Mouse (Mus musculus): ENCODE data around the gene Hdac9. TPM values are rescaled to one million over a fixed set of nuclear protein-coding genes. Genes with fewer than 3 reads are reported as not detected.
A peak's percentile ranks its signal among the peaks of the same experiment; 100 is the strongest.

The Hdac9 gene
- polyA plus RNA-seq, 1 experiment from 2014 or later = 9.6 TPM

DNA sequence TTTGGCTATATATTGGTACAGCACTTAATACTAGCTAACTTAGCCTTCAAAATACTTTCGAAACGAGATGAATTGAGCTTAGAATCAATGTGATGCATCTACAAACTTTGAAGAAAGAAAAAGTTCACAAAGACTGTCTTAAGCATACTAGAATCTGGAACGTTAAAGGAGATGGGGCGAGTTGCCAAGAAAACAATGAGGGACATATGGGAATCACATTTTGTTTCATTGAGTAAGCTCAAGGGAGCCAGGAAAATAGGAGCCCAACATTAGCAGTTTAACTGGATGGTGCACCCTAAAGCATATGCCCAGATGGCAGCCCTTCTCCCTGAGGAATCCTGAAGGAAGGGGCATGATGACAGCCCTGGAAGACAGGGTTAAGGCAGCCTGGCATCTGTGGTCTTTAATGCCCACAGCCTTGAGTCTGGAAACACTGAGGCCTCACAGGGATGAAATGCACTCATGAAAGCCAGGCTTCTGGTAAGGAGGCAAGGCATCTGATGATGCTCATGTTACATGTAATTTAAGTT is 685.2 kb downstream of the Hdac9 start:
- no peak overlapping the region for H3K9ac ChIP-seq (ENCODE audit: low read length)
- no peaks in the 10 kb centered on the region for H3K27me3 ChIP-seq (replicated peaks; ENCODE audit: control insufficient read depth, insufficient read depth, low read length)
- DNase-seq (ENCODE audit: low spot score) (peak; percentile 19), ATAC-seq (no peak)
- no peak overlapping the region for H3K27ac ChIP-seq (ENCODE audit: low read depth, low read length)
- no peaks in the 10 kb centered on the region for H3K4me1 ChIP-seq (ENCODE audit: control insufficient read depth, insufficient read depth, low read length)
- no peaks in the 10 kb centered on the region for H3K36me3 ChIP-seq (ENCODE audit: control insufficient read depth, insufficient read depth, low read length)
- H3K4me3 ChIP-seq (ENCODE audit: low read depth, low read length) = no peak overlapping the region
- 78% methylated on average over 4 of the region's 4 CpGs for WGBS
- no peak overlapping the region for H3K4me2 ChIP-seq (ENCODE audit: low read length)
- H3K9me3 ChIP-seq (replicated peaks; ENCODE audit: control insufficient read depth, low read length) = no peaks in the 10 kb centered on the region

DNA sequence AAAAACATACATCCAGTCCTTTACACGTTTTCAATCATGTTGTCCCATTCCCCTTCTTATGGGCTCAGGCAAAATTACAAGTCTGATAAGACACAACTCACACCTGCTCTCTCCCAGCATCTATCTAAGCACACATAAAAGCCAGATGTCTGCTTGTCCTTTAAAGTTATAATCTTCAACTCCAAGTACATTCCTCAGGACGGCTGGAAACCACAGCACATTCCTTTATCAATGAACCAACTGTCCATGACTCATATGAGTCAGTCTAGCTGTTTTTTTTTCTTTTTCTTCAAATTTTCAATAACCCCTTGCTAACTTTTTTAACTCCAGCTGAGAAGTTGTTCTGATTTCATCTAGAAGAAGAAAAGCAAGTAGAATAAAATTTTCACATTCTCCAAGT is 692.4 kb downstream of the Hdac9 start:
- WGBS = 77% methylated on average over 2 of the region's 2 CpGs
- no peak overlapping the region for H3K4me3 ChIP-seq (ENCODE audit: low read depth, low read length)
- H3K36me3 ChIP-seq (ENCODE audit: control insufficient read depth, insufficient read depth, low read length) = no peaks in the 10 kb centered on the region
- no peak overlapping the region for H3K4me2 ChIP-seq (ENCODE audit: low read length)
- no peak for DNase-seq (ENCODE audit: low spot score)
- H3K9ac ChIP-seq (ENCODE audit: low read length) = no peak overlapping the region
- no peak for ATAC-seq
- no peak overlapping the region for H3K27ac ChIP-seq (ENCODE audit: low read depth, low read length)
- peaks cover 5% of the 10 kb centered on the region; the same call in 1 of the 2 replicates for H3K4me1 ChIP-seq (ENCODE audit: control insufficient read depth, insufficient read depth, low read length)
- H3K9me3 ChIP-seq (replicated peaks; ENCODE audit: control insufficient read depth, low read length) = no peaks in the 10 kb centered on the region
- H3K27me3 ChIP-seq (replicated peaks; ENCODE audit: control insufficient read depth, insufficient read depth, low read length) = no peaks in the 10 kb centered on the region

DNA sequence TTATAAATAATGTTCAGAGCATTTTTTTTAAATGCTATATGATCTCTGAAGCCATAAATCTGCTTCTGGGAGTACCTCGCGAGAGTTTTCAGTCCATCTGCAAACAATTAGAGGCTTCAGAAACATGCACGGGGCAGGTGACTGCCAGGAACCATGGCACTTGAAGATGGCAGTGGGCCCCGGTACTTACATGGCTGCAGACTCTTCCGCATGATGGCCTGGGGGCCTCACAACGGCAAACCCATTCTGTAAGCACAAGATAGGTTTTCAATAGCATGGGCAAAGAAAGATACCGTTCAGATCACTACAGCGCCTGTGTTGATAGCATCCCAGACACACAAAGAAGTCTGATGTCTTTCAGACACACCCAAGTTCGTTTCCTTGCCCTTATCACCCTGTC is 695.9 kb downstream of the Hdac9 start:
- no peaks in the 10 kb centered on the region for H3K9me3 ChIP-seq (replicated peaks; ENCODE audit: control insufficient read depth, low read length)
- H3K4me1 ChIP-seq (ENCODE audit: control insufficient read depth, insufficient read depth, low read length) = peaks cover 5% of the 10 kb centered on the region; the same call in 1 of the 2 replicates
- ATAC-seq = no peak
- H3K4me3 ChIP-seq (ENCODE audit: low read depth, low read length) = no peak overlapping the region
- H3K4me2 ChIP-seq (ENCODE audit: low read length) = no peak overlapping the region
- no peaks in the 10 kb centered on the region for H3K36me3 ChIP-seq (ENCODE audit: control insufficient read depth, insufficient read depth, low read length)
- no peak for DNase-seq (ENCODE audit: low spot score)
- no peak overlapping the region for H3K27ac ChIP-seq (ENCODE audit: low read depth, low read length)
- WGBS = 80% methylated on average over 9 of the region's 9 CpGs
- H3K9ac ChIP-seq (ENCODE audit: low read length) = no peak overlapping the region
- H3K27me3 ChIP-seq (replicated peaks; ENCODE audit: control insufficient read depth, insufficient read depth, low read length) = no peaks in the 10 kb centered on the region

DNA sequence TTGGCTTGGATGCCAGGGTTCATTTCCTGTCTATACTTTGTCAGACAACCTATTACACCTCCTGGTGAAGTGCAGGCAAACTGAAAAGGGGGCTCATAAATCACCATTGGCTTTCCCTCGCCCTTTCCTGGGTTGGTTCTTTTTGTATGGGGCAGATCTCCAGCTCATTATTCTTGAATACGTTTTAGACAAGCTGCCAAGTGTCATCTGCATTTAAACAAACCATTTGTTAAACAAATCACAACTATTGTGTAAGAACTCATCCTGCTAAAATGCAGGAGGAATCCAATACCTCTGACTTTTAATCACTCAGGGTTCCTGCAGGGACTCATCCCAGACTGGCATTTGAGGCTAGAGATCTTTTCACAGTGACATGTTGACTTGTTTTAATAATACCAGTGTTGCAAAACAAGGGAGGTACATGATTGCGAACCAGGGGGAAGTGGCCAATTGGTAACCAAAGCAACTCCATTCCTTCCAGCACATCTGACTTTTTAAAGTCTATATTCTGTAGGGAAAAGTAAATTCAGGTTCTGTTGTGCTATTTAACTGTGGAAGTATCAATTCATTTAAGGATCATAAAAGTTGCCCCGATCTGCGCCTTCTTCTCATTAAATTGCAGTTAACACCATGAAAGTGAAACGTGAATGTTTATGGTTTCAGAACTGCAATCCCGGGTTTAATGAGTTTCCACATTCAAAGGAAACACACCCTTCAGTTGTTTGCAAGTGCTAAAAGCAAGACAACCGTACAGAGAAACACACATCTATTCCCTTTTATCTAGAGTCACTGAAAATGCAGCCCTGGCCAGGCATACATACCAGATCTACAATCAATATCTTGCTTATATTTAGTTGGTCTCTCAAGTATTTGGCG is 696.6 kb downstream of the Hdac9 start:
- Histone ChIP-seq H3K27me3 (replicated peaks; ENCODE audit: control insufficient read depth, insufficient read depth, low read length) (no peaks in the 10 kb centered on the region), H3K9ac (ENCODE audit: low read length) (no peak overlapping the region), H3K4me3 (ENCODE audit: low read depth, low read length) (no peak overlapping the region), H3K36me3 (ENCODE audit: control insufficient read depth, insufficient read depth, low read length) (no peaks in the 10 kb centered on the region), H3K4me1 (ENCODE audit: control insufficient read depth, insufficient read depth, low read length) (peaks cover 5% of the 10 kb centered on the region; the same call in 1 of the 2 replicates), H3K27ac (ENCODE audit: low read depth, low read length) (no peak overlapping the region), H3K4me2 (ENCODE audit: low read length) (no peak overlapping the region), H3K9me3 (replicated peaks; ENCODE audit: control insufficient read depth, low read length) (no peaks in the 10 kb centered on the region)
- DNase-seq (ENCODE audit: low spot score) (peak; percentile 59), ATAC-seq (no peak)
- 35% methylated on average over 9 of the region's 9 CpGs for WGBS

DNA sequence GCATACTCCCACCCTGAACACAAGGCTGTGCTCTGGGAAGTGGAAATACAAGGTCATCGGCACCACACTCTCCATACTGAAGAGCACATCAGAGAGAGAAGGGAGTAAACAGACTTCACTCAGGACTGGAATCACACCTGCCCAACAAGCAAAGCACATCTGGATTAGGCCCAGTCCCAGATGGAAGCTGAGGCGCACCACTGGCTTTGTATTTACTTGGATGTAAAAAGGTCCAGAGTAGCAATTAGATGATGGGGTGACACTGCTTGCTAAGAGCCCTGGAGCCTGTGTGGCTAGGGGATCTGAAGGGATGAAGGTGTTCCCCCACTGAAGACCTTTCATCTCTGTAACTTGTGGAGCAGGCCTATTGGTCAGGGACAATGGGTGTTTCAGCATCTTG is 698.3 kb downstream of the Hdac9 start:
- H3K9me3 ChIP-seq (replicated peaks; ENCODE audit: control insufficient read depth, low read length) = no peaks in the 10 kb centered on the region
- peaks cover 5% of the 10 kb centered on the region; the same call in 1 of the 2 replicates for H3K4me1 ChIP-seq (ENCODE audit: control insufficient read depth, insufficient read depth, low read length)
- H3K9ac ChIP-seq (ENCODE audit: low read length) = no peak overlapping the region
- no peak for ATAC-seq
- no peaks in the 10 kb centered on the region for H3K36me3 ChIP-seq (ENCODE audit: control insufficient read depth, insufficient read depth, low read length)
- H3K27me3 ChIP-seq (replicated peaks; ENCODE audit: control insufficient read depth, insufficient read depth, low read length) = no peaks in the 10 kb centered on the region
- DNase-seq (ENCODE audit: low spot score) = no peak
- no peak overlapping the region for H3K4me2 ChIP-seq (ENCODE audit: low read length)
- WGBS = 95% methylated on average over 2 of the region's 2 CpGs
- no peak overlapping the region for H3K27ac ChIP-seq (ENCODE audit: low read depth, low read length)
- no peak overlapping the region for H3K4me3 ChIP-seq (ENCODE audit: low read depth, low read length)

DNA sequence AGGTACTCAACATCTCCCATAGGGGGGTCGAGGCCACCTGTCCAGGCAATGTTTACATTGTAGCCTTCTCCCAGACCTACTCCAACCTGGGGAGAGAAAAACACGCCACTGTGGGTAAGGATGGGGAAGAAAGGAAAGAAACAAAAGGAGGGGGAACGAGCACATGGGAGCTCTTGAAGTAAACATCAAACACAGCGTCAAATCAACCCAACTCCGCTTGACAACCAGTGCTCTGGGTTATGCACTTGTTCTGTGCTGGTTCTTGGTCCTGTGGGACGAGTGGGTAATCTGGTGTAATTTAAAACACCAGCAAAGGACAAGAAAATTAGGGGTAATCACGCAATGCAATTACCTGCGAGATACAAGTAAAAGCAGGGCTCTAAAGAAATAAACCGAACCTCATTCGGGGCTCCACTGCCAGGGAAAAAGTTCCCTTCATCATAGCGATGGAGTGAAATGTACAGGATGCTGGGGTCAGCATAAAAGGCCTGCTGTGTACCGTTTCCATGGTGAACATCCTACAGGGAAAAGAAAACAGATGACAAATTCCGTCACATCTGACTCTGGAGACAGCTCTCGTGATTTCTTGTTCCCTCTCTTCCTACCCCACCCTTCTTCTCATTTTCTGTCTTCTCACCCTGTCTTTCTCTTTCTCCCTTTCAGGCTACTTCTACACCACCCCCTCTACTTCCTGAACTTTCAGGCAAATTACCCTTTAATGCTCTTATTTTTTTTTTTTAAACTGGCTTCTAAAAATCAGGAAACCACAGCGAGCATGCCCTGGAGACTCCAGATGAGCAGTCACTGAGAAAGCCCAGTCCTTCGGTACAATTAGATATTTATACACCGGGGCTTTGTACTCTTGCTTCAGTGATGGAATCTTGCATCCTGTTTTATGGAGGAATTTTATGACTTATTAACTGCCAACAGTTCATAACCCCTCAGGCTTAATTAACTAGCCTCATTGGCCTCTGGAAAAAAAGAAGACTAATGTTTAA is 701.6 kb downstream of the Hdac9 start:
- 66% methylated on average over 17 of the region's 17 CpGs for WGBS
- no peak overlapping the region for H3K27ac ChIP-seq (ENCODE audit: low read depth, low read length)
- no peaks in the 10 kb centered on the region for H3K9me3 ChIP-seq (replicated peaks; ENCODE audit: control insufficient read depth, low read length)
- peaks cover 5% of the 10 kb centered on the region; the same call in 1 of the 2 replicates for H3K4me1 ChIP-seq (ENCODE audit: control insufficient read depth, insufficient read depth, low read length)
- H3K4me3 ChIP-seq (ENCODE audit: low read depth, low read length) = no peak overlapping the region
- H3K9ac ChIP-seq (ENCODE audit: low read length) = no peak overlapping the region
- no peak overlapping the region for H3K4me2 ChIP-seq (ENCODE audit: low read length)
- peak; percentile 14 for DNase-seq (ENCODE audit: low spot score)
- no peak for ATAC-seq
- no peaks in the 10 kb centered on the region for H3K36me3 ChIP-seq (ENCODE audit: control insufficient read depth, insufficient read depth, low read length)
- no peaks in the 10 kb centered on the region for H3K27me3 ChIP-seq (replicated peaks; ENCODE audit: control insufficient read depth, insufficient read depth, low read length)

DNA sequence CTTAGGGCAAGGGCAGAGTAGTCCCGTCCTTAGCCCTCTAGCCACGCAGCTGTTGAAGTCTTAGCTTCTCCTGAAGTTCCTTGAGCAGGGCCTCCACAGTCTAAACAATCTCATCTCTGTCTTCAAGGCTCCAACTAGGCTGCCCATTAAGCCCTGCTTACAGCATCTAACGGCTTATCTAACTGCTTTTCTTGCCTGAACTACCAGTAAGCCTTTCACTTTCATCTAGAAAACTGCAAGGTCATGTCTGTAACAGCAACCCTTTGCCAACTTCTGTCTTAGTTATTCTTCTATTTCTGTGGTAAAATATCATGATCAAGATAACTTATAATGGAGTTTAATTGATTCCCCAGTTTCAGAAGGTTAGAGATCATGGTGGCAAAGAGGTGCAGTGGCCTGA is 704.7 kb downstream of the Hdac9 start:
- DNase-seq (ENCODE audit: low spot score) = no peak
- Histone ChIP-seq H3K36me3 (ENCODE audit: control insufficient read depth, insufficient read depth, low read length) (no peaks in the 10 kb centered on the region), H3K9ac (ENCODE audit: low read length) (no peak overlapping the region), H3K27me3 (replicated peaks; ENCODE audit: control insufficient read depth, insufficient read depth, low read length) (no peaks in the 10 kb centered on the region), H3K4me1 (ENCODE audit: control insufficient read depth, insufficient read depth, low read length) (no peaks in the 10 kb centered on the region), H3K4me3 (ENCODE audit: low read depth, low read length) (no peak overlapping the region), H3K27ac (ENCODE audit: low read depth, low read length) (no peak overlapping the region), H3K9me3 (replicated peaks; ENCODE audit: control insufficient read depth, low read length) (no peaks in the 10 kb centered on the region), H3K4me2 (ENCODE audit: low read length) (no peak overlapping the region)
- no peak for ATAC-seq
- WGBS = 79% methylated on average over 3 of the region's 3 CpGs

DNA sequence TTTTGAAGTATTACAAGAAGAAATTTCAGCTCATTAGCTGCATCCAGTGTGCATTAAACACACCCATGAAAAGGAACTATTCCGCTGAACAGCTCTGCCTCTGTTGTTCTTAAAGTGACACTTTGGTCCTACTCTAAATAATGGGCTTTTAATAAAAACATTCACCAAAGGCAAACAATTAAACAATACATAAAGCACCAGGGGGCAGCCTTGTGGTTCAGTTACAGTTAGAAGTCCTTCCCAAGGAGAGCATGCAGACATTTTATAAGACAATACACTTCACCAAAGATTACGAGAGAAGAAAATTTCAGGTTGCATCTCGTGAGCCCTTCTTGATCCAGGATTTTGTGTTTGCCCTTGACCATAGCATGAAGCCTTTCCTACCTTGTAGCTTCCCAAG is 715.4 kb downstream of the Hdac9 start:
- ATAC-seq (no peak), DNase-seq (ENCODE audit: low spot score) (no peak)
- WGBS = 43% methylated on average over 3 of the region's 3 CpGs
- Histone ChIP-seq H3K4me1 (ENCODE audit: control insufficient read depth, insufficient read depth, low read length) (peaks cover 6% of the 10 kb centered on the region), H3K9me3 (replicated peaks; ENCODE audit: control insufficient read depth, low read length) (no peaks in the 10 kb centered on the region), H3K27me3 (replicated peaks; ENCODE audit: control insufficient read depth, insufficient read depth, low read length) (no peaks in the 10 kb centered on the region), H3K9ac (ENCODE audit: low read length) (no peak overlapping the region), H3K27ac (ENCODE audit: low read depth, low read length) (no peak overlapping the region), H3K4me3 (ENCODE audit: low read depth, low read length) (no peak overlapping the region), H3K36me3 (ENCODE audit: control insufficient read depth, insufficient read depth, low read length) (no peaks in the 10 kb centered on the region), H3K4me2 (ENCODE audit: low read length) (no peak overlapping the region)

Measured in forebrain, embryonic 14.5 days (tissue).